Mouse (Mus musculus): Measurements from ENCODE around the gene Sh3rf3. TPM values are rescaled to one million over a fixed set of nuclear protein-coding genes. Genes with fewer than 3 reads are reported as not detected.
A peak's percentile ranks its signal among the peaks of the same experiment; 100 is the strongest.

The Sh3rf3 gene
- 1 to 10 TPM in 3 of 4 experiments, under 1 TPM in 1; 0.77 to 1.8 (median 1.7) TPM for total RNA-seq (2022)

DNA sequence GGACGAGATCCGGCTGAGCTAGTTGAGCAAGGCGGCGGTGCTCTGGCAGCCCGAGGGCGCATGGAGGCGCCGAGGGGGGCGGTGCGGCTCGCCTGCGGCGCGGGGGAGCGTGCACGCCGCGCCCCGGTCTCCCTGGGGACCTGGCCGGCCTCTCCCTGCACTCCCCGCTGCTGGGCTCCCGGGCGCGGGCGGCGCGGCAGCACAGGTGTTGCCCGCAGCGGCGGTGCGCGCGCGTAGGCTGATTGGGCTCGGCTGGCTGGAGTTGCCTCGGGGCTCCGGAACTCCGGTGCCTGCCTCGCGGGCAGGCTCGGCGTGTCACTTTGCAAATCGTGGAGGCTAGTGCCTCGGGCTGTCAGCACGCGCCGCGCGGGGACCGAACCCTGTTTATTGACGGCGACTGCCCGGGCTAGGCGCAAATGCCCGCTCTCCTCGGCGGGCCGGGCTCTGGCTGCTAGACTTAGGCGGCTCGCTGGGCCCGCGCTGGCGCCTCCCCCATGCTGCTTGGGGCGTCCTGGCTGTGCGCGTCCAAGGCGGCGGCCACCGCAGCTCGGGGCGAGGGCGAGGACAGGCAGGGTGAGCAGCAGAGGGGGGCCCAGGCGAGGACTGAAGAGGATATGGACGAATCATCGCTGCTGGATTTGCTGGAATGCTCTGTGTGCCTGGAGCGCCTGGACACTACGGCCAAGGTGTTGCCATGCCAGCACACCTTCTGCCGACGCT lies at the start of gene Sh3rf3:
Sh3rf3 (plus strand) TSS at position 279 of the 720 bp plus-strand sequence.
- DNase-seq, result no peak

GRCm38 (mm10) chr10:58788486-58789274 lies 24.5 kb upstream of the Sh3rf3 start:
- no peak for DNase-seq

DNA sequence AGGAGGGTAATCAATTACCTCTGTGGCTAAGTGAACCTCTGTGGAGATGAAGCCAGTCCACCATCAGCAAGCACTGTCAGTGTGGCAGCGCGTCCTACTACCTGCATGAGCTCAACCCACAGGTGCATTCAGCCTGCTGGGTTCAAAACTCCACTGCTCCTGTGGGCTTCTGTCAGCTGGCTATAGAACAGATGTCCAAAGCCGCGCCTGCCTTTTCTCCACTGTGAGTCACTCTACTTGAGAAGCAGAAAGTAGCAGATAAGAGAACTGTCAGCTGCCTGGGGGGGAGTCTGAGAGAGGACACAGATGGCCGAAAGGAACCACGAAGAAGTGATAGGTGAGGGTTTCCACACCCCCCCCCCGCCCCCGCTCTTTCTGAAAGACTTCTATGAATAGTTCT lies 15.6 kb upstream of the Sh3rf3 start:
- DNase-seq, result no peak

DNA sequence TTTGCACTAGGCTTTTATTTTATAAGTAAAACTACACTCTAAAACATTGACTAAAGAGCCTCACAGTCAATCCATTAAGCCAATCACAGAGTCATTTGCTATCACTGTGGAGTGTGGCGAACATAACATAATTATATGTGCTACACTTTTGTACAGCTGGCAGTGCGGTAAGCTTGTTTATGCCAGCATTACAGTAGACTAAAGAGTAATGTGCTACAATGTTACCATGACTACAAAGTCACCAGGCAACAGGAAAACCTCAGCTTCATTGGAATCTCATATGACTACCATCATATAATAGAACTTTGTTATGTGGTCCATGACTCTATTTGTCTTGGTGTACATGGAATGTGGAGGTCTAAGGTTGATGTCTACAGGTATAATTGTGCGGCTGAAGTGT lies 15.0 kb upstream of the Sh3rf3 start:
- no peak for DNase-seq

GRCm38 (mm10) chr10:58800996-58801433 lies 12.1 kb upstream of the Sh3rf3 start:
- no peak for DNase-seq

- DNase-seq, result no peak
These were observed 10.8 kb upstream of the Sh3rf3 start for GRCm38 (mm10) chr10:58802391-58802790.

DNA sequence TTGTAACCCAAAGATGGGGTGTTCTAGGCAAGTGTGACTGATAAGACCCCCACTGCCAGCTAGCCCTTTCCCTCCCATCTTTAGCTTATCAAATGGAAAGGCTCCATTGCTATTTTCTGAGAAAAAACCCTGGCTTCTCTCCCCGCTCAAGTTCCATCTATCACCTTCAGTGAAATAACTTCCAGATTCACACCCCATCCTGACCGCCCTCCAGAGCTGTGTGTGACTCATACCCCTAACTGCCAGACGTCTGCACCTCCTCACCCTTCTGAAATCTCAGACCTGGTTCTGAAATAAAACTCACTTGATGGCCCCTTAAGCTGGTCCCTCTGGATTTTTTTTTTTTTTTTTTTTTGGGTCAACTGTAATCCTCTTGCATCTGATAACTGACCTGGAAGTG lies 5.2 kb upstream of the Sh3rf3 start:
- DNase-seq, result no peak

DNA sequence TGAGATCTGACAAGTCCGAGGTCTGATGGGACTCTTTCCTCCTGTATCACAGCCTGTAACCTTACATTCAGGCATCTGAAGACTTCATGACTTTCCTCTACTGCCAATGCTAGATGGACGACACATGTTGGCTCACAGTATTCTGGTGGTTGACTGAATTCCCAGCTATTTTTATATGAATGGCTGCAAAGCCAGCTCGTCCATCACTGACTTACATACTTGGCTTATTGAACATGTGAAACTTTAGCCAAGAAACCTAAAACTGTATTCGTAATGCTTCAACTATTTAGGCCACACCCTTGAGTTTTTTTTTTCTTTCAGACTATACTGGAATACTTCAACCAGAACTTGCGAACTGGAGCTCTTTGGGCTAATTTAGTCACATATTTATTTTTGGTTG lies 3.0 kb upstream of the Sh3rf3 start:
- DNase-seq, result no peak

DNA sequence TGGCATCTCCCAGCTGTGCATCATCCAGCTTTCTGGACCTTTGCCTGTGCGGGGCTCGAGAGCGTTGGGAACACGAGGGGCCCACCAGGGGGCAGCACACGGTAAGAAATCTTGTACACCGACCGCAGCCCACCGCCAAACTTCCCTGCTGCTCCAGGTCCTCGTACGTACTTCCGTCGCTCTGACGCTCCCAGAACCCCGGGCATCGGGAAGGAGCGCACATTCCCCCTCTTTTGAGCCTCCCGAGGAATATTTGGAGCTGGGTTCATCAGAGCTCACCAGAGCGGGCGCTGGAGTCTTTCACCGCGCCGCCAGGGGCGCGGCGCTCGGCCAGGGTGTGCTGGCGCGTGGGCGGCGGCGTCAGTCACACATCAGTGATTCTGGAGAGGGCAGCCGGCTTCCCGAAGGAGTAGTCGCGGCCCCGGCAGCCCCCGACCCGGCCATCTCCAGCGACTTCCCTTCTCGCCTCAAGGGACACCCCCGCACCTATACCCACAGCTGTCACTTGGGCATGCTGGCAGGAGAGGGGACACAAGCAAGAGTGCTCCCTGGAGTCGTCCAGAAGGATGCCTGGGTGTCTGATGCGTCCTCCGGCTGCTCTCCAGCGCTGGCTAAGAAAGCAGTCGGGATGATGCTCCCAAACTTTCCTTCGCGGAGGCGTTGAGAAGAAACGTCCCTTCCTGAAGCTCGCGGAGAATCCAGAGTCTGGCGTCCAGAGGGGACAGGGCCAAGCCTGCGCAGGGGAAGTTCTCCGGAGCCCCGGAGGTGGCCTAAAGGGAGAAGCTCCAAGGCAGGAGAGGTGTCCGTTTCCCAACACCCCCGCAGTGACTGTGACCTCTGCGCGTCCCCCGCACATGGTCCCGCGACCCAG lies 714 bp upstream of the Sh3rf3 start:
- peak; percentile 34 for DNase-seq

- no peak for DNase-seq
These were observed 637 bp downstream of the Sh3rf3 start for GRCm38 (mm10) chr10:58813801-58814191.

- no peak for DNase-seq
These were observed 1.3 kb downstream of the Sh3rf3 start for GRCm38 (mm10) chr10:58814486-58814885.

DNA sequence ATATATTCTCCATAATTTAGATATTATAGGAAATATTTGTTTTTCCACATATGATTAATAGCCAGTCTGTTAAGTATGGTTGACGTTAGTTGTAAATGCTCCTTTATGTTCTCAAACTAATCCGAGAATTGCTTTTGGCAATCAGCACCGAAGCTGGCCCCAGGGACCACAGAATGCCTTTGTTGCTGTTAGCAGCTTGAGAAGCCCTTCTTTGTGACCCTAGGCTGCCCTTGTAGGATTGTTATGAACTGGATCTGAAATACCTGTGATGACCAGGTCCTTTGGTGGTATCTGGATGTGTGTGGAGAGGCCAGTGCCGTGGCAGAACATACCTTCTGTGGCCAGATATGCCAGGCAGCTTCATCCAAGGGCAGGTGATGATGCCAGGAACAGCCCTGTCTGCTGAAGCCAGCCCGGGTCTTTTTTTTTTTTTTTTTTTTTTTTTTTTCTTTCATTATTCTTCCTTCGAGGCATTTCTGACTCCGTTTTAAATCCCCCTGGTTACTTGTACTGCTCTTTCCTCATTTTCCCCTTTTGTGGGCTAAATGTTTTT lies 10.9 kb downstream of the Sh3rf3 start:
- no peak for DNase-seq

- no peak for DNase-seq
These were observed 16.3 kb downstream of the Sh3rf3 start for GRCm38 (mm10) chr10:58829251-58830111.

DNA sequence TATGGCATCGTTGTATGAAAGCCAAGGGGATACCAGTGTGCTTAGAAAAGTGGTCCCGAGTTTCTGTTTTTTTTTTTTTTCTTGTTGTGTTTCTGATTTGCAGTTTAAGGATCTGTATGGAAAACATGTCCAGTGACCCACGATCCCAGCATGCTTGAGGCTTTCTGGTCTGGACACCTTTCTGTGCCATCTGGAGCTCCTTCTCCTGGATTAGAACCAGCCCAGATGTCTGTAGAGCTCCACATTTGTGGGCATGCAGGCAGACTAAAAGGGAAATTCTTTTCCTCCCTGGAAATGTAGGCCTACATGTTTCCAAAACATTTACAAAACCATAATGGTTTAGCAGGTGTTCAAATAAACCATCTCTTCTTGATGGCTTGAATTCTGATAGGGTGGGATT lies 20.0 kb downstream of the Sh3rf3 start:
- no peak for DNase-seq

GRCm38 (mm10) chr10:58833741-58834178 lies 20.6 kb downstream of the Sh3rf3 start:
- DNase-seq, result no peak

DNA sequence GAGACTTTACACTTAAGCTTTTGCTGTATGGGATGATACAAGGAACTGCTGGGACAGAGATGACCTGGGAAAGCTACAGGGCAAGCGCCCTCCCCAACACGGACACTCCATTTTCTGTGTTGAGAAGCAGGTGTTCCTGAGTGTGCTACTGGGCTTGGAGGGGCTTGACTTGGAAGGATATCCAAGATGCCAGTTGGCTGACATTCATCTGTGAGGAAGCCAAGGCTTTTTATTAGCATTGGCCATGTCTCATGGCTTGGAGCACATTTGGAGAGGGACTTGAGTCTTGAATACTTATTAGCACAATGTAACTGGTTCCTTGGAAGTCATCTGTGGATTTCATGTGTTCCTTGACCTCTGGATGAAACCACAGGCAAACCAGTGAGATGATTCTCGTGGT lies 23.2 kb downstream of the Sh3rf3 start:
- no peak for DNase-seq

GRCm38 (mm10) chr10:58837504-58837903 lies 24.3 kb downstream of the Sh3rf3 start:
- DNase-seq, result no peak

DNA sequence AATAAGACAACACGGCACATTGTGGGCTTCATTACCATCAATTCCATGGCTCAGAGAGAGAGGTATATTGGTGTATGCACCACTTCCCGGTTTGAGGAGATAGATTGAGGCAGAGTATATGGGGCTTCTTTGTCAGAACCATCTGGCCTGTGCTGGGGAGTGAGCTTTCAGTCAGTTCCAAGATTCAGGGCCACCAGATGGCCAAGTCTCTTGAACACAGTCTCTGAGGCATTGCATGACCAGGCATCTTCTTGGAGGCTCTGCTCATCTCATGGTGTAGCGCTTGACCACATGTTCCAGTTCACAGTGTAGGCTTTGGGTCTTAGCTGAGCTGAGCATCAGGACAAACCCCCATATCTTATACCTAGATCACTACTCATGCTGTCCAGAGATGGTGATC lies 28.8 kb downstream of the Sh3rf3 start:
- no peak for DNase-seq

DNA sequence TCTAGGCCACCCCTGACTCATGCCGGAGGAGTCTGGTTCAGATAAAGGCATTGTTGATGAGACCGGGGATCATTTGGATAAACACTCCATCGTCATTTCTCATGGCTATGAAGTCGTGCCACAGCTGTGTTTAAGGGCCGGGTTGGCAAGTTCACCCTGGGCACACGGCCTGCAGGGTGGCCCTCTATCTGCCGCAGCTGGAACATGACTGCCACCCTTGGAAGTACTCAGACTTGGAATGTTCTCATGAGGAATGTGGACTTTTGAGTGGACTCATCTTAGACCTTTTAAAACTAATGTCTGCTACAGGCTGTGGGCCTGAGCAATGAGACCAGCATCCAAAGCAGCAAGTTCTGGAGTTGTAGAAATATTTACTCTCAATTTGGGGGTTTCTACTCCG lies 29.9 kb downstream of the Sh3rf3 start:
- DNase-seq, result no peak

DNA sequence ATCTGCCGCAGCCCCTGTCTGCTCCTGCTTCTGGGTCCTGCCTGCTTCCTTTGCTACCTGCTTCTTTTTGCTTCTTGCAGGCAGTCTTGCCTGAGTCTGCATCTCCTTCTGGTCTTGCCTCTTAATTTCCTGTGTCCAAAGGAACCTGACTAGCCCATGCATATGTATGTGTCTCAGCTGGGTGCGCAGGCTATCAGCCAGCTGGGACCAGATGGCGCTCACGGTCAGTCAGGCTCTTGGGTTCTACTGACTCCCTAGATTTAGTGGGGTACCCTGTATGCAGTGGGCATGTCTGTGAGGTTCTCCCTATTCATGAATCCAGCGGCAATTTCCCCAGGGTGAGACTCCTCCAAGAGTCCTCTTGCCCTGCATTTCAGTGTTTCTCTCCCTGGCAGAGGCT lies 35.0 kb downstream of the Sh3rf3 start:
- DNase-seq, result no peak

DNA sequence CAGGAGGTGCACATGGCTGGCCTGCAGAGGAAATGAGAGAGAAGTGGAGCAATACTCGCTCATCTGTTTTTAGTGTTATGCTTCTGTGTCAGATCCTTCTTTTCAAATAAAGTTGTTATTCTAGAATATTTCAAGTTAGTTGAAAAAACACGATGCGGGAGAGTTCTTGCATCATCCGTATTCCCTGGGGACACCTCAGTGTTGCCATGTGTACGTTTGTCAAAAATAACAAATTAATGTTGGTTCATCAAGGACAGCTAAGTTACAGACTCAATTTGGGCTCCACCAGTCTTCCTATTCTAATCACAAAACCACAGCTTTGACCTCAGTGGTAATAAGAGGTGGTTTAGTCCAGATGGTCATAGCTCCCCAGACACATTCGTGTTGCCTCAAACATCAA lies 35.4 kb downstream of the Sh3rf3 start:
- no peak for DNase-seq
